9 mouse cellular contexts compared by ENCODE assay signal in genomic region chr10:78338180-78338579, GRCm38 (mm10). TPM values are rescaled to one million over a fixed set of nuclear protein-coding genes. Genes with fewer than 3 reads are reported as not detected.
A peak's percentile ranks its signal among the peaks of the same experiment; 100 is the strongest.
DNase-seq lines count a peak whose midpoint lies in the region; ATAC-seq lines count a peak whose summit lies in the region.
"Had no signal": no experiment of that assay in that cellular context is flagged by ENCODE, and none has a peak within 500 bp of the region (broad histone marks: within the 10 kb centered on the region; RNA-seq: fewer than 3 reads in every experiment).

No protein-coding gene starts in this region.

- peaks cover 19% of the 10 kb centered on the region for H3K36me3 ChIP-seq in embryonic facial prominence, embryonic 13.5 days
- peaks cover 24% of the 10 kb centered on the region; the same call in 1 of the 2 replicates for H3K36me3 ChIP-seq in embryonic facial prominence, embryonic 10.5 days (replicated peaks)
- H3K36me3 ChIP-seq in forebrain, embryonic 10.5 days (replicated peaks), result peaks cover 20% of the 10 kb centered on the region

- H3K4me3 ChIP-seq in embryonic facial prominence, embryonic 13.5 days, result no peak overlapping the region
- no peak overlapping the region for H3K4me3 ChIP-seq in embryonic facial prominence, embryonic 10.5 days
- no peak overlapping the region for H3K4me3 ChIP-seq in forebrain, embryonic 10.5 days

- WGBS in embryonic facial prominence, embryonic 13.5 days, result 64% methylated on average over 5 of the region's 5 CpGs
- WGBS in embryonic facial prominence, embryonic 10.5 days, result 73% methylated on average over 5 of the region's 5 CpGs
- 84% methylated on average over 5 of the region's 5 CpGs for WGBS in forebrain, embryonic 10.5 days

- intact Hi-C loops in heart, postnatal 36 days (cut with DNase I), result no loop called here

- H3K27me3 ChIP-seq in embryonic facial prominence, embryonic 13.5 days, result no peaks in the 10 kb centered on the region
- H3K27me3 ChIP-seq in embryonic facial prominence, embryonic 10.5 days (replicated peaks; ENCODE audit: low read depth, poor library complexity, severe bottlenecking), result no peaks in the 10 kb centered on the region
- no peaks in the 10 kb centered on the region for H3K27me3 ChIP-seq in forebrain, embryonic 10.5 days (ENCODE audit: poor library complexity, severe bottlenecking)

- 0 out of 2 replicates have a peak overlapping the region, but pooled peaks have one; percentile 21 for H3K9ac ChIP-seq in embryonic facial prominence, embryonic 13.5 days

- DNase-seq in embryonic facial prominence, embryonic 10.5 days (ENCODE audit: low spot score), result no peak
- DNase-seq in 3T3-L1 (ENCODE audit: low read depth, low spot score), result peak; percentile 94
- peak; percentile 33 to 47 for DNase-seq in gastrocnemius, adult 8-10 months (ENCODE audit: low spot score in 2 of 2)
- DNase-seq in heart, postnatal 36 days, result peak; percentile 60 to 65
- no peak for DNase-seq in T-cell, adult 2 months (ENCODE audit: low spot score)
- DNase-seq in natural killer cell, adult 2 months (ENCODE audit: low spot score in 2 of 2), result no peak
- DNase-seq in forebrain, embryonic 10.5 days (ENCODE audit: extremely low spot score, low spot score), result no peak
- DNase-seq: retina, postnatal 1 day had no signal

- ATAC-seq in embryonic facial prominence, embryonic 13.5 days (ENCODE audit: insufficient number of reproducible peaks, insufficient read depth, low FRiP score, low TSS enrichment, low read depth), result no peak

- no peaks in the 10 kb centered on the region for H3K9me3 ChIP-seq in embryonic facial prominence, embryonic 13.5 days
- H3K9me3 ChIP-seq in embryonic facial prominence, embryonic 10.5 days, result no peaks in the 10 kb centered on the region
- no peaks in the 10 kb centered on the region for H3K9me3 ChIP-seq in forebrain, embryonic 10.5 days

- no peak overlapping the region for H3K27ac ChIP-seq in embryonic facial prominence, embryonic 13.5 days
- H3K27ac ChIP-seq in embryonic facial prominence, embryonic 10.5 days (replicated peaks), result no peak overlapping the region
- H3K27ac ChIP-seq in forebrain, embryonic 10.5 days, result no peak overlapping the region

- no peak overlapping the region for H3K4me2 ChIP-seq in embryonic facial prominence, embryonic 13.5 days

- H3K4me1 ChIP-seq in embryonic facial prominence, embryonic 13.5 days, result peaks cover 11% of the 10 kb centered on the region; the same call in 1 of the 2 replicates
- H3K4me1 ChIP-seq in embryonic facial prominence, embryonic 10.5 days, result 0 out of 2 replicates have a peak, but pooled peaks cover 4% of the 10 kb centered on the region
- H3K4me1 ChIP-seq in forebrain, embryonic 10.5 days, result peaks cover 7% of the 10 kb centered on the region

RNA-seq across cellular contexts. Expression of gene Agpat3, which starts 14.1 kb away (rescaled TPM):
- 51.9 and 57.5 TPM in 2 replicates for polyA plus RNA-seq in embryonic facial prominence, embryonic 13.5 days (2015; fragmentation: Nextera tagmentation; extraction: Ambion mirVana)
- polyA plus RNA-seq in embryonic facial prominence, embryonic 10.5 days (2016; fragmentation: Nextera tagmentation; extraction: Ambion mirVana), result 32.8 and 39.8 TPM in 2 replicates
- total RNA-seq in gastrocnemius, adult 8-10 months (2022), result 100 to 1,000 TPM; 107 to 126 (median 122) TPM
- total RNA-seq in heart, postnatal 36 days (2021), result 100 to 1,000 TPM; 232 to 266 TPM
- 36.8 and 37.7 TPM in 2 replicates for polyA plus RNA-seq in forebrain, embryonic 10.5 days (2016; fragmentation: Nextera tagmentation; extraction: Ambion mirVana)

Comparison
In these comparisons a context has a peak if more than half of its experiments do, and no peak if none do; other contexts are left out.
1. DNase-seq: peak in 3T3-L1 (single experiment), gastrocnemius, adult 8-10 months (2 of 2) and heart, postnatal 36 days (2 of 2); none in embryonic facial prominence, embryonic 10.5 days (single experiment), T-cell, adult 2 months (single experiment), natural killer cell, adult 2 months (0 of 2) and forebrain, embryonic 10.5 days (single experiment).